Mouse (Mus musculus) heart, adult 9 months (tissue): Measurements from ENCODE around the gene Btg1.

Experiments
- DNase-seq, 2 experiments: peaks; one replicate each; pipeline ENCODE4 v3.0.0; 2022; ENCODE audit warnings: low spot score in 2 of 2

Gene Btg1

DNA sequence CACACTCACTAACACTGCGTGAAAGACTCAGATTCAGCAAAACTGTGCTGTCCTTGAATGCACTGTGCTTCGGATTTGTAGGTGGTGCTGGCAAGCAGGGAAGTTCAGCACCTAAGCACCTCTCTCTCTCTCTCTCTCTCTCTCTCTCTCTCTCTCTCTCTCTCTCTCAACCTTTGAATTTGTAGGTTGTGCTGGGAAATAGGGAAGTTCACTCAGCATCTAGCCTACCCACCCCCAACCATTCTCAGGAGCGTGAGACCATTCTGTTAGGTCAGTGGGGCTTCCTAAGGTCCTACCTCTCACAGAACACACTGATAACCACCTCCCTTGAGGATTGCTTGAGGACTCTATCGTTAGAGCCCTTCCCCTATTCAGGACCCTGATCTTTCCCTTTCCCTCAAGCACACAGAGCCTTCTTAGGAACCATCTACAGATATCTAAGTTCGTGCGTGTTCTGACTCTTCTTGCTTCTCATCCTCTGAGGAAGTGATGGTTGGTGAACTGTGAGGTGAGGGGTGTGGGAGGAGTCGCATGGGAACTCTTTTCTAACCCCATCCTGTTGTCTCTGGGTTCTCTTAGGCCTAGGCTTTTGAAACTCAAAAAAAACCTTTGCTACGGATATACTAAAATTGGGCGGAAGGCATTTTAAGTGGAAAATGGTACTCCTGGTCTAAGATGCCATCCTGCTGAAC is 47.1 kb downstream of the Btg1 start:
- no peak for DNase-seq
